In the genomic region with DNA sequence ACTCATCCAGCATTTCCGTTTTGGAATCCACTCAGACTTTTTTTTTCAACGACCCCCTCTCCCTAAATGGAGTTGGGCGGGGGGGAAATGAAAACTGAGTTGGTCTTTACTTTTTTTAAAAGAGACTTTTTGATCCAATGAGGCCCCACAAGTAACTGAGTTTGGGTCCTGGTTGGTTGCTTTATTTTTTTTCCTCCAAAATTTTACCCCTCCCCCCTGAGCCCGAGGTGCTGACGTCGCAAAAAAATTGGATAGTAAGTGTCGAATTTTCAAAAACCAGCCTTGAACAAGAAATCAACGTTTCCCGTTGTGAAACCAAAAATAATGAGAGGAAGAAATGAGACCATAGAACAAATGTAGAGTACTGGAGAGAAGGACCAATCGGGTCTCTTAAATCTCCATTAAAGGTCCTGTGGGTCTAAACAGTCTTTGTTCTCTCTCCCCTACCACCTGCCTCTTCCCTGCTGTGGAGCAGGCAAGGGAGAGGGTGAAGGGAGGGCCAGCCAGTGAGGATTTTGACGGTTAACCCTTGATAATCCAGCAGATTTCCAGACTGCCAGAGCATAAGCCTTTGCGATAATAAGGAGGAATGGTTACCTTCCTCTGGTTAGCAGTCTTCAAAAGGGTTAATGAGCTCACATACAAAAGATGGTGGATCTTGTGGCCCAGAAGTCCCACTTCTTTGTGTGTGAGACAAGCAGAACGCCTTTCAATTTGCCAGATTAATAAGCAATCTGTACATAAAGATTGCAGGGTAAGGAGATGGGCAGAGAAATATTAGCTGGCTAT, we compare ENCODE assay signal across 8 mouse cellular contexts. TPM values are rescaled to one million over a fixed set of nuclear protein-coding genes. Genes with fewer than 3 reads are reported as not detected.
DNase-seq lines count a peak whose midpoint lies in the region; ATAC-seq and TF ChIP-seq lines count a peak whose summit lies in the region.

No protein-coding gene starts in this region.

- TF ChIP-seq POLR2A in cerebellum, adult 2 months (IDR thresholded peaks at IDR 0.05; ENCODE audit: borderline replicate concordance, insufficient read depth, low read length): peak; percentile 70; the same call in 1 of the 2 replicates

- DNase-seq in right cerebral cortex, postnatal 10 days (ENCODE audit: low spot score in 2 of 2): peak; percentile 78 to 84
- no peak for DNase-seq in right cerebral cortex, postnatal 36 days (ENCODE audit: low spot score in 2 of 2)
- DNase-seq in cerebellum, adult 2 months: peak; percentile 66 to 84
- peak; percentile 89 for DNase-seq in forebrain, postnatal 0 days
- DNase-seq in kidney, adult 18-20 months: peak; percentile 41
- DNase-seq in liver, embryonic 13.5 days: peak; percentile 43
- peak; percentile 78 for DNase-seq in neural tube, embryonic 11.5 days (ENCODE audit: low spot score)
- DNase-seq in urinary bladder, postnatal 10 days (ENCODE audit: low spot score): no peak

- H3K9me3 ChIP-seq in forebrain, postnatal 0 days (ENCODE audit: low read length): no peaks in the 10 kb centered on the region
- no peaks in the 10 kb centered on the region for H3K9me3 ChIP-seq in liver, embryonic 13.5 days (replicated peaks)
- H3K9me3 ChIP-seq in neural tube, embryonic 11.5 days (ENCODE audit: control insufficient read depth, low read length): no peaks in the 10 kb centered on the region

- peak; percentile 43 for ATAC-seq in forebrain, postnatal 0 days
- ATAC-seq in liver, embryonic 13.5 days (ENCODE audit: low read depth): no peak
- ATAC-seq in neural tube, embryonic 11.5 days (ENCODE audit: insufficient read depth, low FRiP score, low TSS enrichment): 0 out of 2 replicates have a peak, but pooled peaks have one; percentile 9

- H3K27ac ChIP-seq in cerebellum, adult 2 months (ENCODE audit: insufficient read depth, low read length): peak overlapping the region; percentile 93
- H3K27ac ChIP-seq in forebrain, postnatal 0 days (ENCODE audit: low read depth, low read length): peak overlapping the region; percentile 100
- H3K27ac ChIP-seq in liver, embryonic 13.5 days: peak overlapping the region; percentile 97
- peak overlapping the region; percentile 97 for H3K27ac ChIP-seq in neural tube, embryonic 11.5 days (ENCODE audit: low read depth, low read length)

- H3K36me3 ChIP-seq in forebrain, postnatal 0 days (ENCODE audit: insufficient read depth): peaks cover 8% of the 10 kb centered on the region; the same call in 1 of the 2 replicates
- peaks cover 53% of the 10 kb centered on the region for H3K36me3 ChIP-seq in liver, embryonic 13.5 days
- H3K36me3 ChIP-seq in neural tube, embryonic 11.5 days (ENCODE audit: control insufficient read depth, insufficient read depth, low read length): no peaks in the 10 kb centered on the region; the same call in 1 of the 2 replicates

- peak overlapping the region; percentile 79 for H3K4me2 ChIP-seq in forebrain, postnatal 0 days (ENCODE audit: low read depth)
- peak overlapping the region; percentile 81 for H3K4me2 ChIP-seq in liver, embryonic 13.5 days
- H3K4me2 ChIP-seq in neural tube, embryonic 11.5 days (ENCODE audit: low read depth): peak overlapping the region; percentile 92

- WGBS in cerebellum, adult 2 months: under 1% methylated on average over 13 of the region's 13 CpGs
- under 1% methylated on average over 13 of the region's 13 CpGs for WGBS in forebrain, postnatal 0 days
- WGBS in liver, embryonic 13.5 days (ENCODE audit: insufficient replicate concordance): under 1% methylated on average over 13 of the region's 13 CpGs
- under 1% methylated on average over 13 of the region's 13 CpGs for WGBS in neural tube, embryonic 11.5 days

- no peaks in the 10 kb centered on the region for H3K27me3 ChIP-seq in cerebellum, adult 2 months (ENCODE audit: control insufficient read depth, insufficient read depth, low read length)
- H3K27me3 ChIP-seq in forebrain, postnatal 0 days (ENCODE audit: insufficient read depth, low read length): no peaks in the 10 kb centered on the region
- no peaks in the 10 kb centered on the region for H3K27me3 ChIP-seq in liver, embryonic 13.5 days
- no peaks in the 10 kb centered on the region for H3K27me3 ChIP-seq in neural tube, embryonic 11.5 days (ENCODE audit: control insufficient read depth, insufficient read depth, low read length)

- no peak for TF ChIP-seq CTCF in cerebellum, adult 2 months (IDR thresholded peaks at IDR 0.05; ENCODE audit: borderline replicate concordance, insufficient read depth, low read depth, low read length)
- TF ChIP-seq CTCF in forebrain, postnatal 0 days (IDR thresholded peaks at IDR 0.05; ENCODE audit: low read depth): no peak

- H3K9ac ChIP-seq in forebrain, postnatal 0 days: peak overlapping the region; percentile 99
- H3K9ac ChIP-seq in liver, embryonic 13.5 days: peak overlapping the region; percentile 98
- peak overlapping the region; percentile 98 for H3K9ac ChIP-seq in neural tube, embryonic 11.5 days (ENCODE audit: low read length)

- peak overlapping the region; percentile 99 for H3K4me3 ChIP-seq in cerebellum, adult 2 months (replicated peaks; ENCODE audit: insufficient read depth, low read depth, low read length)
- peak overlapping the region; percentile 72 for H3K4me3 ChIP-seq in forebrain, postnatal 0 days (ENCODE audit: low read depth, low read length)
- peak overlapping the region; percentile 92 for H3K4me3 ChIP-seq in liver, embryonic 13.5 days (replicated peaks)
- peak overlapping the region; percentile 82 for H3K4me3 ChIP-seq in neural tube, embryonic 11.5 days (ENCODE audit: low read depth, low read length)

- no peaks in the 10 kb centered on the region; the same call in 1 of the 2 replicates for H3K4me1 ChIP-seq in cerebellum, adult 2 months (ENCODE audit: control insufficient read depth, insufficient read depth, low read length)
- peaks cover 18% of the 10 kb centered on the region for H3K4me1 ChIP-seq in forebrain, postnatal 0 days (ENCODE audit: insufficient read depth)
- H3K4me1 ChIP-seq in liver, embryonic 13.5 days (replicated peaks): peaks cover 65% of the 10 kb centered on the region
- peaks cover 12% of the 10 kb centered on the region for H3K4me1 ChIP-seq in neural tube, embryonic 11.5 days (ENCODE audit: control insufficient read depth, insufficient read depth, low read length)

RNA-seq across cellular contexts. Expression of a gene that starts 1.4 kb away (rescaled TPM):
- 42.3 and 44.9 TPM in 2 replicates for polyA plus RNA-seq in cerebellum, adult 2 months (2012; rRNA removed)
- total RNA-seq in forebrain, postnatal 0 days (2014; rRNA removed): 42.9 and 60.2 TPM in 2 replicates
- 23.2 and 32.5 TPM in 2 replicates for polyA plus RNA-seq in forebrain, postnatal 0 days (2015; fragmentation: Nextera tagmentation; extraction: Ambion mirVana)
- polyA plus RNA-seq in liver, embryonic 13.5 days (2015; fragmentation: Nextera tagmentation; extraction: Ambion mirVana): 19.4 and 27.5 TPM in 2 replicates
- 48.9 and 49.3 TPM in 2 replicates for polyA plus RNA-seq in neural tube, embryonic 11.5 days (2014; fragmentation: Nextera tagmentation; extraction: Ambion mirVana)

RNA-seq across cellular contexts. Expression of a gene that starts 1.5 kb away (rescaled TPM):
- 62.5 and 65.1 TPM in 2 replicates for polyA plus RNA-seq in cerebellum, adult 2 months (2012; rRNA removed)
- total RNA-seq in forebrain, postnatal 0 days (2014; rRNA removed): 34.5 and 44.5 TPM in 2 replicates
- polyA plus RNA-seq in forebrain, postnatal 0 days (2015; fragmentation: Nextera tagmentation; extraction: Ambion mirVana): 65.5 and 69.7 TPM in 2 replicates
- 105 and 106 TPM in 2 replicates for polyA plus RNA-seq in liver, embryonic 13.5 days (2015; fragmentation: Nextera tagmentation; extraction: Ambion mirVana)
- polyA plus RNA-seq in neural tube, embryonic 11.5 days (2014; fragmentation: Nextera tagmentation; extraction: Ambion mirVana): 67.9 and 72.0 TPM in 2 replicates

RNA-seq across cellular contexts. Expression of a gene that starts 7.8 kb away (rescaled TPM):
- polyA plus RNA-seq in cerebellum, adult 2 months (2012; rRNA removed): 80.2 and 81.5 TPM in 2 replicates
- 206 and 218 TPM in 2 replicates for total RNA-seq in forebrain, postnatal 0 days (2014; rRNA removed)
- polyA plus RNA-seq in forebrain, postnatal 0 days (2015; fragmentation: Nextera tagmentation; extraction: Ambion mirVana): 371 and 379 TPM in 2 replicates
- 9.3 and 9.9 TPM in 2 replicates for polyA plus RNA-seq in liver, embryonic 13.5 days (2015; fragmentation: Nextera tagmentation; extraction: Ambion mirVana)
- polyA plus RNA-seq in neural tube, embryonic 11.5 days (2014; fragmentation: Nextera tagmentation; extraction: Ambion mirVana): 213 and 214 TPM in 2 replicates

RNA-seq across cellular contexts. Expression of a gene that starts 20.4 kb away (rescaled TPM):
- 161 and 173 TPM in 2 replicates for polyA plus RNA-seq in cerebellum, adult 2 months (2012; rRNA removed)
- 31.6 and 32.8 TPM in 2 replicates for total RNA-seq in forebrain, postnatal 0 days (2014; rRNA removed)
- polyA plus RNA-seq in forebrain, postnatal 0 days (2015; fragmentation: Nextera tagmentation; extraction: Ambion mirVana): 56.7 and 66.3 TPM in 2 replicates
- polyA plus RNA-seq in liver, embryonic 13.5 days (2015; fragmentation: Nextera tagmentation; extraction: Ambion mirVana): 14.3 and 15.1 TPM in 2 replicates
- 23.7 and 28.5 TPM in 2 replicates for polyA plus RNA-seq in neural tube, embryonic 11.5 days (2014; fragmentation: Nextera tagmentation; extraction: Ambion mirVana)

RNA-seq across cellular contexts. Expression of a gene that starts 38.0 kb away (rescaled TPM):
- 52.2 and 57.4 TPM in 2 replicates for polyA plus RNA-seq in cerebellum, adult 2 months (2012; rRNA removed)
- total RNA-seq in forebrain, postnatal 0 days (2014; rRNA removed): 33.0 and 33.2 TPM in 2 replicates
- polyA plus RNA-seq in forebrain, postnatal 0 days (2015; fragmentation: Nextera tagmentation; extraction: Ambion mirVana): 21.8 and 22.1 TPM in 2 replicates
- 35.2 and 40.3 TPM in 2 replicates for polyA plus RNA-seq in liver, embryonic 13.5 days (2015; fragmentation: Nextera tagmentation; extraction: Ambion mirVana)
- 42.9 and 51.3 TPM in 2 replicates for polyA plus RNA-seq in neural tube, embryonic 11.5 days (2014; fragmentation: Nextera tagmentation; extraction: Ambion mirVana)

Comparison
In these comparisons a context has a peak if more than half of its experiments do, and no peak if none do; other contexts are left out.
1. DNase-seq: peak in right cerebral cortex, postnatal 10 days (2 of 2), cerebellum, adult 2 months (2 of 2), forebrain, postnatal 0 days (single experiment), kidney, adult 18-20 months (single experiment), liver, embryonic 13.5 days (single experiment) and neural tube, embryonic 11.5 days (single experiment); none in right cerebral cortex, postnatal 36 days (0 of 2) and urinary bladder, postnatal 10 days (single experiment).
2. Peak in every context shown above with its lines, with median percentiles within 50 percentile points of each other: H3K27ac ChIP-seq, H3K4me3 ChIP-seq, H3K4me2 ChIP-seq and H3K9ac ChIP-seq.